Mouse (Mus musculus): ENCODE results near the gene Osbpl7. TPM values are rescaled to one million over a fixed set of nuclear protein-coding genes. Genes with fewer than 3 reads are reported as not detected.
A peak's percentile ranks its signal among the peaks of the same experiment; 100 is the strongest.

Osbpl7 gene
- 11.9 and 12.8 TPM in 2 replicates for polyA plus RNA-seq (2015; fragmentation: Nextera tagmentation; extraction: Ambion mirVana)

- 5% methylated on average over 18 of the region's 18 CpGs for WGBS
- ATAC-seq: peak; percentile 90
- H3K36me3 ChIP-seq (ENCODE audit: control insufficient read depth, insufficient read depth, low read length): peaks cover 13% of the 10 kb centered on the region; the same call in 1 of the 2 replicates
- H3K27me3 ChIP-seq (ENCODE audit: control insufficient read depth, insufficient read depth, low read depth, low read length): no peaks in the 10 kb centered on the region
- peak within 1 kb of the TSS; percentile 72 for H3K27ac ChIP-seq (ENCODE audit: low read length)
- peak within 1 kb of the TSS; percentile 85 for H3K4me2 ChIP-seq (ENCODE audit: low read length)
- no peaks in the 10 kb centered on the region for H3K9me3 ChIP-seq (replicated peaks; ENCODE audit: control insufficient read depth, low read length, poor library complexity, severe bottlenecking)
- H3K9ac ChIP-seq (ENCODE audit: low read depth, low read length): peak within 1 kb of the TSS; percentile 84
- H3K4me1 ChIP-seq (ENCODE audit: control insufficient read depth, insufficient read depth, low read length): peaks cover 20% of the 10 kb centered on the region
- H3K4me3 ChIP-seq (ENCODE audit: low read depth, low read length): peak within 1 kb of the TSS; percentile 74
Observed at GRCm38 (mm10) chr11:97050216-97050943, at the start of gene Osbpl7. Osbpl7 (plus strand) TSS chr11:97050628.

GRCm38 (mm10) chr11:97003170-97003569 is 47.3 kb upstream of the Osbpl7 start:
- ATAC-seq: no peak
- Histone ChIP-seq H3K27me3 (ENCODE audit: control insufficient read depth, insufficient read depth, low read depth, low read length) (no peaks in the 10 kb centered on the region; the same call in 1 of the 2 replicates), H3K27ac (ENCODE audit: low read length) (no peak overlapping the region), H3K9me3 (replicated peaks; ENCODE audit: control insufficient read depth, low read length, poor library complexity, severe bottlenecking) (no peaks in the 10 kb centered on the region), H3K36me3 (ENCODE audit: control insufficient read depth, insufficient read depth, low read length) (no peaks in the 10 kb centered on the region), H3K9ac (ENCODE audit: low read depth, low read length) (no peak overlapping the region), H3K4me3 (ENCODE audit: low read depth, low read length) (no peak overlapping the region), H3K4me2 (ENCODE audit: low read length) (no peak overlapping the region), H3K4me1 (ENCODE audit: control insufficient read depth, insufficient read depth, low read length) (no peaks in the 10 kb centered on the region)
- 46% methylated on average over 5 of the region's 5 CpGs for WGBS

- no peak overlapping the region for H3K27ac ChIP-seq (ENCODE audit: low read length)
- no peak overlapping the region for H3K4me2 ChIP-seq (ENCODE audit: low read length)
- H3K36me3 ChIP-seq (ENCODE audit: control insufficient read depth, insufficient read depth, low read length): no peaks in the 10 kb centered on the region
- H3K4me3 ChIP-seq (ENCODE audit: low read depth, low read length): no peak overlapping the region
- H3K4me1 ChIP-seq (ENCODE audit: control insufficient read depth, insufficient read depth, low read length): no peaks in the 10 kb centered on the region
- no peak overlapping the region for H3K9ac ChIP-seq (ENCODE audit: low read depth, low read length)
- no peaks in the 10 kb centered on the region for H3K9me3 ChIP-seq (replicated peaks; ENCODE audit: control insufficient read depth, low read length, poor library complexity, severe bottlenecking)
- 72% methylated on average over 9 of the region's 9 CpGs for WGBS
- ATAC-seq: no peak
- no peaks in the 10 kb centered on the region; the same call in 1 of the 2 replicates for H3K27me3 ChIP-seq (ENCODE audit: control insufficient read depth, insufficient read depth, low read depth, low read length)
Observed at GRCm38 (mm10) chr11:97007093-97007794, 43.2 kb upstream of the Osbpl7 start.

GRCm38 (mm10) chr11:97009198-97009790 is 41.1 kb upstream of the Osbpl7 start:
- Histone ChIP-seq H3K4me3 (ENCODE audit: low read depth, low read length) (no peak overlapping the region), H3K4me1 (ENCODE audit: control insufficient read depth, insufficient read depth, low read length) (no peaks in the 10 kb centered on the region), H3K9me3 (replicated peaks; ENCODE audit: control insufficient read depth, low read length, poor library complexity, severe bottlenecking) (no peaks in the 10 kb centered on the region), H3K27ac (ENCODE audit: low read length) (no peak overlapping the region), H3K4me2 (ENCODE audit: low read length) (no peak overlapping the region), H3K9ac (ENCODE audit: low read depth, low read length) (no peak overlapping the region), H3K27me3 (ENCODE audit: control insufficient read depth, insufficient read depth, low read depth, low read length) (peaks cover 1% of the 10 kb centered on the region), H3K36me3 (ENCODE audit: control insufficient read depth, insufficient read depth, low read length) (no peaks in the 10 kb centered on the region)
- ATAC-seq: no peak
- WGBS: 70% methylated on average over 8 of the region's 8 CpGs

GRCm38 (mm10) chr11:97013121-97013670 is 37.2 kb upstream of the Osbpl7 start, which contains the start of gene Sp6:
Sp6 (plus strand) TSS chr11:97013394.
- H3K4me1 ChIP-seq (ENCODE audit: control insufficient read depth, insufficient read depth, low read length): no peaks in the 10 kb centered on the region
- H3K4me2 ChIP-seq (ENCODE audit: low read length): no peak within 1 kb of the TSS
- no peaks in the 10 kb centered on the region for H3K36me3 ChIP-seq (ENCODE audit: control insufficient read depth, insufficient read depth, low read length)
- no peak within 1 kb of the TSS for H3K27ac ChIP-seq (ENCODE audit: low read length)
- ATAC-seq: no peak
- H3K9ac ChIP-seq (ENCODE audit: low read depth, low read length): no peak within 1 kb of the TSS
- 24% methylated on average over 7 of the region's 8 CpGs for WGBS
- H3K9me3 ChIP-seq (replicated peaks; ENCODE audit: control insufficient read depth, low read length, poor library complexity, severe bottlenecking): no peaks in the 10 kb centered on the region
- peaks cover 23% of the 10 kb centered on the region for H3K27me3 ChIP-seq (ENCODE audit: control insufficient read depth, insufficient read depth, low read depth, low read length)
- H3K4me3 ChIP-seq (ENCODE audit: low read depth, low read length): no peak within 1 kb of the TSS

- Histone ChIP-seq H3K36me3 (ENCODE audit: control insufficient read depth, insufficient read depth, low read length) (no peaks in the 10 kb centered on the region), H3K27me3 (ENCODE audit: control insufficient read depth, insufficient read depth, low read depth, low read length) (peaks cover 61% of the 10 kb centered on the region), H3K4me3 (ENCODE audit: low read depth, low read length) (peak overlapping the region; percentile 30), H3K9ac (ENCODE audit: low read depth, low read length) (no peak overlapping the region), H3K9me3 (replicated peaks; ENCODE audit: control insufficient read depth, low read length, poor library complexity, severe bottlenecking) (no peaks in the 10 kb centered on the region), H3K4me2 (ENCODE audit: low read length) (peak overlapping the region; percentile 44), H3K4me1 (ENCODE audit: control insufficient read depth, insufficient read depth, low read length) (peaks cover 15% of the 10 kb centered on the region; the same call in 1 of the 2 replicates), H3K27ac (ENCODE audit: low read length) (no peak overlapping the region)
- ATAC-seq: no peak
- 1% methylated on average over 36 of the region's 36 CpGs for WGBS
Observed at GRCm38 (mm10) chr11:97017696-97018582, 32.5 kb upstream of the Osbpl7 start.

- H3K9ac ChIP-seq (ENCODE audit: low read depth, low read length): no peak overlapping the region; the same call in 1 of the 2 replicates
- no peak overlapping the region for H3K27ac ChIP-seq (ENCODE audit: low read length)
- under 1% methylated on average over 52 of the region's 68 CpGs for WGBS
- no peaks in the 10 kb centered on the region for H3K36me3 ChIP-seq (ENCODE audit: control insufficient read depth, insufficient read depth, low read length)
- peaks cover 70% of the 10 kb centered on the region for H3K27me3 ChIP-seq (ENCODE audit: control insufficient read depth, insufficient read depth, low read depth, low read length)
- peaks cover 15% of the 10 kb centered on the region; the same call in 1 of the 2 replicates for H3K4me1 ChIP-seq (ENCODE audit: control insufficient read depth, insufficient read depth, low read length)
- H3K4me3 ChIP-seq (ENCODE audit: low read depth, low read length): peak overlapping the region; percentile 30
- no peak for ATAC-seq
- H3K9me3 ChIP-seq (replicated peaks; ENCODE audit: control insufficient read depth, low read length, poor library complexity, severe bottlenecking): no peaks in the 10 kb centered on the region
- H3K4me2 ChIP-seq (ENCODE audit: low read length): peak overlapping the region; percentile 44
Observed at GRCm38 (mm10) chr11:97018583-97019344, 31.7 kb upstream of the Osbpl7 start.

GRCm38 (mm10) chr11:97019345-97019708 is 31.1 kb upstream of the Osbpl7 start:
- Histone ChIP-seq H3K4me3 (ENCODE audit: low read depth, low read length) (no peak overlapping the region), H3K27me3 (ENCODE audit: control insufficient read depth, insufficient read depth, low read depth, low read length) (peaks cover 74% of the 10 kb centered on the region), H3K36me3 (ENCODE audit: control insufficient read depth, insufficient read depth, low read length) (no peaks in the 10 kb centered on the region), H3K9ac (ENCODE audit: low read depth, low read length) (no peak overlapping the region), H3K27ac (ENCODE audit: low read length) (no peak overlapping the region), H3K9me3 (replicated peaks; ENCODE audit: control insufficient read depth, low read length, poor library complexity, severe bottlenecking) (no peaks in the 10 kb centered on the region), H3K4me2 (ENCODE audit: low read length) (no peak overlapping the region), H3K4me1 (ENCODE audit: control insufficient read depth, insufficient read depth, low read length) (peaks cover 15% of the 10 kb centered on the region; the same call in 1 of the 2 replicates)
- ATAC-seq: no peak
- WGBS: 3% methylated on average over 13 of the region's 13 CpGs

Data from midbrain, embryonic 16.5 days (tissue).